Mouse (Mus musculus) c-Kit-positive CD71-positive TER-119-negative erythroid progenitor cells, embryonic 14.5 days (primary cell): ENCODE measurements around the gene Cd4.

Experiments
- DNase-seq: peaks from one replicate; pipeline ENCODE4 v3.0.0-alpha.2; 2013; ENCODE audit warnings: low read depth

Gene Cd4

GRCm38 (mm10) chr6:124887986-124888385 lies at the start of gene Cd4:
TSS of gene Cd4 (minus strand) at chr6:124888221.
- DNase-seq: no peak

DNA sequence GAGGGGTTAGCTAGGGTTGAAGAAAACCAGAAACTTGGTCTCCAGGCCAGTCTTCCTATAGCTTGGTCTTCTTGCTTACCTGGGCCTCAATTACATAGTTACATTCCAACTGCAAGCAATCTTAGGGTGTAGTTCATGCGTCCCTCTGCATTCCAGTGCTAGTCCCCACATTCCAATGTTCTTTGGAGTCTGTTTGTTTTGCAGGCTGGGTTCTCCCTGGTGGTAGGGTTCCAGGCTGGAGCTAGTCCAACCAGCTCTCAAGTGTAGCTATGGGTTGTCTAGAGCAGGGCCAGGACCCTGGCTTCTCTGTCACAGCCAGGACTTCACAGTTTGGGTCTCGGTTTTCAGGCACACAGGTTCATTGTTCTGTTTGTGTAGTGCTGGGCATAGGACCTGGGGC lies 49.5 kb upstream of the Cd4 start:
- no peak for DNase-seq

- DNase-seq: no peak
Observed at GRCm38 (mm10) chr6:124936681-124937080, 48.7 kb upstream of the Cd4 start.

GRCm38 (mm10) chr6:124934670-124935069 lies 46.6 kb upstream of the Cd4 start:
- DNase-seq: no peak

- DNase-seq: no peak
Observed at GRCm38 (mm10) chr6:124933127-124933526, 45.1 kb upstream of the Cd4 start.

DNA sequence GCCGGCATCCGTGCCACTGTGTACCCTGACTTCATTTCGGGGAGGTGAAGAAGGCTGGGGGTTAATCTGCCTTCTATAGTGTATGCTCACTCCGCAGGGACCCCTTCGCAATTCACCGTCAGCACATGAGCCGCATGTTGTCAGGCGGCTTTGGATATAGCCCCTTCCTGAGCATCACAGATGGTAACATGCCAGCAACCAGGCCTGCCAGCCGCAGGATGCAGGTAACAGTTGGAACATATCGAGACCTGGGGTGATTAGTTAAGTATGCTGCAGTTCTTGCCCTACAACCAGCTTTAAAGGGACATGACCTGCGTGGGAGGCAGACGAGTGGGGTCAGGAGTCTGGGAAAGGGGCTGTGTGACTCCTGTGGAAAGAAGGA lies 44.3 kb upstream of the Cd4 start:
- no peak for DNase-seq

DNA sequence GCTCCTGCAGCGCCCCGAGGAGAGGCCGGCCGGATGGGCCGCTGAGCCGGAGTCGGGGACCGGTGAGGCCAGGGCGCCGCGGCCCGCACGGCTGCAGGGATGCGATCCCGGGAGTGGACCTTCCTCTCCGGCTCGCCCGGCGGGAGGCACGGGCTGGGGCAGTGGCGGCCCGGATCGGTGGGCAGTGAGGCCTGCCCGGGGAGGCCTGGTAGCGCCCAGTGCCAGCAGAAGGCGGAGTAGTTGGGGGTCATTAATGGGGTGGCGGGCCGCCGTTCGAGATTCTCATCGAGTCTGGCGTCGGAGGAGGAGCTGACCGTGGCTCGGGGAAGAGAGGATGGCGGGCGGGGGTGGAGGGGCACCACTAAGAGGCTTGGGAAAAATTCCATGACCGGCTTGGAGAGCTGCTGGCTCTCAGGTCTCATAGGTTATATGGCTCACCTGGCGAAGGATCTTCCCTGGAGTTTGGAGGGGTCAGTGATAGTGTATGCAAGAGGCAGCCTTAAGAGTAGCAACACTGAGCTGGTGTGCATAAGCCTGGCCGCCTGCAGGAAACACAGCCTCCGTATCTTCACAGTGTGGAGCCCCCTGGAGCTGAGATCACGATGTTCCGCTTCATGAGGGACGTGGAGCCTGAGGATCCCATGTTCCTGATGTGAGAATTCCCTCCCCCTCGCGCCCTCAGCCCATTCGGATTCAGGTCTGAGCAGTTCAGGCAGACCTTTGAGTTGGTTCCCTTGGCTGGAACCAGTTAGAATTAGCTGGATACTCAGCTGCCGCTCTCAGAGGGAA lies 43.7 kb upstream of the Cd4 start:
- peak; percentile 40 for DNase-seq

- DNase-seq: peak; percentile 95
Observed at GRCm38 (mm10) chr6:124930754-124931524, 42.9 kb upstream of the Cd4 start, which contains the start of gene Mlf2. TSS of gene Mlf2 (plus strand) at chr6:124931386.

DNA sequence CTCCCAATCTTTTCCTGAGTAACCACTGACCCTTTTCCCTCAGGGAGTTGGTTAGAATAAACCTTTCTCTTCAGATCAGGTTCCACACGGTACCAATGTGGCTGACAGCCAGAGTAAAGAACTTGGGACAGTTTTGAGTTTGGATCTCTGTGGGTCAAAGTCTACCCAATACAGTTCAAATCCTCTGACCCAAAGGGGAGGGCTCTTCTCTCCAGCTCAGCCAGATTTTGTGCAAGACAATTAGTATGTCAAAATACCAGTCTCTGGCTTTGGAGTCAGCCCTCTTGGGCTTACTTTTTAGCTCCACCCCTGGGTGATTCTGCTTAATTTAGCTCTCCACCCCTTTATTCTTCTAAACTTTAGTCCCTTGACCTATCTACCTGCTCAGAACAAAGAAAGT lies 42.2 kb upstream of the Cd4 start:
- no peak for DNase-seq

DNA sequence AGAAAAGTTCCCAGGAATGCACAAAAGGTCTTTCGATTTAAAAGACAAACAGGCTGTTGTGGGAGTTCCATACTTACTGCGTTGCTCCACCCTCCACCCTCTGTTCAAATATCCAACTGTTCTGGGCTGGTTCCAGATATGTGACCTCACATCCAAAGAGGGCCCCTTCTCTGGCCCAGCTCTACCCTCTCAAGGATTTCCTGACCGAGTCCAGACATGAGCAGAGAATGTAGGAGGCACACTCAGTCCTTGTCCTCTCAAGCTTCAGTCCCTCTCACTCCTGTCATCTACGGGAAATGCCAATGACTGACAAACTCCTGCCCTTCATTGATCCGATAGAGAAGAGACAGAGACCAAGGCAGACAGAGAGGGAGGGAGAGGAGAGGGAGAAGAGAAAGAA lies 37.9 kb upstream of the Cd4 start:
- no peak for DNase-seq

DNA sequence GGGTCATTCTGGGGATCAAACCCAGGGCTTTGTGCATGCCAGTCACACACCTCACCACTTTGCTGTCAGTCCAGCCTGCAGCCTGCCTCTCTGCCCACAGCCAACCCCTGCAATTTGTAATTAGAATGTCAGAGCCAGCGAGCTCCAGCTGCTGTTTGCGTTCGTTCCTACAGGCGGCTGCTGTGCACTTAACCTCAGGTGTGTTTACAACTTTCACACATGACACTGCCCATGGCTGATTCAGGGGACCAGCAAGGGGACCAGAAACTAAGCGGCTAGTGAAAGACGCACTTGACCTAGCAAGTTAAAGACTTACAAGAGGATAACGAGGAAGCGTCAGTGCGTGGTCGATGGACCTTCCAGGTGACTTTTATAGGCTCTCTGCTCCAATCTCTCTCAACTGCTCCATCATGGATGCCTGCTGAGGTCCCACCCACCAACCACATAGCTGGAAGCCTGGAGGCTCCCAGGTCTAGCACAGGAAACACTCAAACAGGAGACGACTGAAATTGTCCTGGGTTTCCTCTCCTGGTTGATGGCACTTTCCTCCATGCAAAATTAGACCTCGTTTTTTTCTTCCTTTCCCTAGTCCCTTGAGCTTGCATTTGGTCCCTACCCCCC lies 37.3 kb upstream of the Cd4 start:
- no peak for DNase-seq

DNA sequence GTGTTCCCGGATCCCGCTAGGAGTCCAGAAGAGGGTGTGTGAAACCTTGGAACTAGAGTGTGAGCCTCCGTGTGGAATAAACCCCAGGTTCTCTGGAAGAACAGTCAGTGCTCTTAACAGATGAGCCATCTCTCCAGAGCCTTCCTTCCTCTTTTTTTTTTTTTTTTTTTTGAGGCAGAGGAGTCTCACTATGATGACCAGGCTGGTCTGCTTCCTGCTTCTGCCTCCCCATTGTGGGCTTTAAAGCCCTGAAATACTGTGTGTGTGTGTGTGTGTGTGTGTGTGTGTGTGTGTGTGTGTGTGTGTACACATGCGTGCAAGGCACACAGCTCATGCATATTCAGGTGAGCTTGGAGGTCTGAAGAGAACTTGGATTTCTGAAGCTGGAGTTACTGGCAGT lies 33.5 kb upstream of the Cd4 start:
- DNase-seq: no peak

DNA sequence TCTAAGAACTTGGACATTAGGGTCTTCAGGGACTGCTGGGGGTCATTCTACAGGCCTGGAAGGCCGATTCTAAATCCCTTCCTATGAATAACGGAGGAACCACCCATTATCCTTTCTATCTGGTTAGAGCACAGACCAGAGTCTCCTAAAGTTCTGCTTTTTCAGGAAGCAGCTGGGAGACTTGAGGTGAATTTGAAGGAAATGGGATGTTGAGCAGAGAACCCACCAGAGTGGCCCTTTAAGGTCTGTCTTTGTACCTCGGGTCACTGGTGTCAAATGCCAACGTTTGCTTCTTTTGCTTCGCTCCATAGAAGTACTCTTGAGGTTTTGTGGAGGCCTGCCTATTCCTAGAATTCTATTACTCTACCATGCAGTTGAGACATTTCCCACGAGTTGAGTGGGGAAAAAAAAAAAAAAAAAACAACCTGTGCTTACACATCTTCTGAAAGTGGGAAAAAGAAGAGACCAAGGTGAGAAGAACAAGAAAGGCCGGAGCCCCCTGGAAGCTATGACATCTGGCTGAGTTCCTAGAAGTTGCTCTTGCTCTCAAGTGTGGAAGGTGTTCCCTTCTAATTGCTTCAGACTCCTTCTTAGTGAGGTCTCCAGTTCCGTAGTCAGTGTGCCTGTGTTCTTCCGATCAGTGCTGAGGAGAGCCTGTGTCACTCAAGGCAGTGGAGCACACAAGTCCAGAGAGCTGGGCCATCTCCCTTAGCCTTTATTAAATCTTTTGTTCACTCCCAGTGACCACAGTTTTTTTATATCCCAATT lies 32.5 kb upstream of the Cd4 start:
- no peak for DNase-seq

DNA sequence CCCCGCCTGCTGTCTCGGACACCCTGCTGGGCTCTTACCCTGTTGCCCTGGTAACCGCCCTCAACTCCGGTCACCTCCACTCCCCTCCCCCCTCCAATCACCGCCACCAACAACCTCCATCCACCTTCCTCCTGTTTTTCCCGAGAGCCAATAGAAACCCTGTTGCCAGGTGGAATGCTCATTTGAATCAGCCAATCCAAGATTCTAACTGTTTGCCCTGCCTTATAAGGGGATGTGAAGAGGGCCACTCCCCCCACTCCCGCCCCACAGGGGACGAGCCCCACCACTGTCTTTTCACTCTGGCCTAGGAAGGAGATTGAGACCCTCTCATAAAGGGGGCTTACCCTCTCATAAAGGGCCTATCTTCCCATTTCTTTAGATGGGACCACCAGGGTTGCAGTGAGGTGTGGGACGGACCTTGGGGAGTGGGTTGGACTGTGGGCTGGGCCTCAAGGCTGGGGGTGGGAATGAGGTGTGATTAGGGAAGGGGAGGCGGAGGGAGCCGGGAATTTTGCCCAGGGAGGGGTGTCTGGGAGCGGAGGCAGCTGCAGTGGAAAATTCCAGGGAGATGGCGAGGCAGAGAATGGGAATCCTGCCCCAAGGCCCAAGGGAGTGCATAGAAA lies 31.8 kb upstream of the Cd4 start, which contains the start of gene Ptms:
Gene Ptms, minus strand, starts transcription at position 409 of the 623 bp plus-strand sequence.
- no peak for DNase-seq

DNA sequence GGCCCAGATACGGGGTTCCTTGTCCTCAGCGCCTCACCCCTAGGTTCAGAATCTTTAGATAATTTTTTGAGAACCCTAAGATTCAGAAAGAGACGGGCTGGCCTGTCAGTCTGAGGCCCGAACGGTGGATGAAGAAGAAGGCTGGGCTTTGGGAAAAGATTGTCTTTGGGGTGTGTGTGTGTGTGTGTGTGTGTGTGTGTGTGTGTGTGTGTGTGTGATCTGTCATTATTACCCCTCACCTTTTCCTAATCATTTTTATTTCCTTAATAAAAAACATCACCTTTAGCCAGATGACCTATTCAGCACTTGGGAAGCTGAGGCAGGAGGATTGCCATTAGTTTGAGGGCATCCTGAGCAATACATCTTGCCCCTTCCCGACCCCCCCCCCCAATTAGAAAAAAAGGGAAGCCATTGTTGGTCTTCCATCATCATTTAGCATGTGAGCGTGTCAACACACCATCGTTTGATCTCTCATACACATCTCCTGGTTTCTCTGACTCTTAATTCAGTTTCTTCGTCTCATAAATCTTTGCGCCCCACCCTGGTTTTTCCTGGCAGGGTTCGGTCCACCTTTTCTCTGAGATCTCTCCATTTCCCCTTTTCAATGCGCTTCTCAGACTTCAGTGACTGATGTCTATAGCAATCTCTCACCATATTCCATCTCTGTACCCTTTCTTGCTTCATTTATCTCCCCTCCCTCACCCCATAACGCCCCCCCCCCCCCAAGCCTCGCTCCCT lies 31.0 kb upstream of the Cd4 start:
- no peak for DNase-seq

DNA sequence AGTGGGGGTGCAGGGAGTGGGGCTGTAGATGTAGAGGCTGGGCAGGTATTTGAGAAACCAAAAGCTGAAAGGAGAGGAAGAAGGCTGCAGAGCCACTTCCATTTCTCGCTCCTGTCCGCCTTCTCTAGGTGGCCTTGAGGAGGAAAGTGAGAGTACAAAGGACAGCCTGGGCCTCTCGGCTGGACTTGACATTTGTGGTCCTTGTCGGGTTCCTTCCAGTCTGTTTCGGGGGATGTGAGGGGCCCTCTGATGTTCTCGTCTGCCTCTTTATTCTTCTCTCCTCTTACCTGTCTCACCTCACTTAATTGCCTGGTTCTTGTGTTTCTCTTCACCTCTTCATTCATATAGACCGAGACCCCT lies 30.3 kb upstream of the Cd4 start:
- DNase-seq: no peak

- DNase-seq: no peak
Observed at GRCm38 (mm10) chr6:124917518-124918330, 29.7 kb upstream of the Cd4 start.

DNA sequence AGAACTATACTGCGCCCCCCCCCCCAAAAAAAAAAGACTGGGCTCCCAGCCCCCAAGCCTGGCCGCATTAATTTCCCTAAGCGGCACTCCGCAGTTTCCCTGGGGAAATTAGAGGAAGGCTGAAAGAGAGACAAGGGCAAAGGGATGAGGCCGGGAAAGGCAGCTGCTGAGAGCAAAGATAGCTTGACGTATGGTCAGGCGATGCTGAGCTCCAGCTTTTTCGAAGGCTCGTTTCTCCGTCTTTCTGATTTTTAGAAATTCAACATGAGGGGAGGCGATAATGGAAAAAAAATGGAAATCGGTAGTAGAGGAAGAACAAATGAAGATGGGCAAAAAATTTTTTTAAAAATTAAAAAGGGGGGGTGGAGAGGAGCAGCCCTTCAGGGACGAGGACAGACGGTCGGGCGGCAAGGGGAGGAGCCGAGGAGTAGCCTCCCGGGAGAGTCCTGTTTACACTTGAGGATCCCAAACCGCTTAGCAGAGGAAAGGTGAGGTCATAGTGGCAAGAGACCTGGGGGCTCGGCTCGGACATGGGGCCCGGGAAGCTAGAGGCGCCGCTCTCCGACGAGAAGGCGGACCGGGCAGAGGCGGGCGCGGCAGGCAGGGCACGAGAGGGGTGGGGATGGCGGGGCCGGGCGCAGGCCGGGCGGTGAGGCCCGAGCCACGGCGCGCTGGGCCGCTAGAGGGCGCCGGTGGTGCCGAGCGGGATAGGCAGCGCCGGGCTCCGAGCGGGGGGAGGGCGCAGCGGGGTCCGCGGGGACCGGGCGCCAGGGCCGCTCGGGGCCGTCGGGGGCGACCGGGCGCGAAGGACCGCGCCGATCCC lies 28.9 kb upstream of the Cd4 start:
- peak; percentile 64 for DNase-seq
